In the genomic region with DNA sequence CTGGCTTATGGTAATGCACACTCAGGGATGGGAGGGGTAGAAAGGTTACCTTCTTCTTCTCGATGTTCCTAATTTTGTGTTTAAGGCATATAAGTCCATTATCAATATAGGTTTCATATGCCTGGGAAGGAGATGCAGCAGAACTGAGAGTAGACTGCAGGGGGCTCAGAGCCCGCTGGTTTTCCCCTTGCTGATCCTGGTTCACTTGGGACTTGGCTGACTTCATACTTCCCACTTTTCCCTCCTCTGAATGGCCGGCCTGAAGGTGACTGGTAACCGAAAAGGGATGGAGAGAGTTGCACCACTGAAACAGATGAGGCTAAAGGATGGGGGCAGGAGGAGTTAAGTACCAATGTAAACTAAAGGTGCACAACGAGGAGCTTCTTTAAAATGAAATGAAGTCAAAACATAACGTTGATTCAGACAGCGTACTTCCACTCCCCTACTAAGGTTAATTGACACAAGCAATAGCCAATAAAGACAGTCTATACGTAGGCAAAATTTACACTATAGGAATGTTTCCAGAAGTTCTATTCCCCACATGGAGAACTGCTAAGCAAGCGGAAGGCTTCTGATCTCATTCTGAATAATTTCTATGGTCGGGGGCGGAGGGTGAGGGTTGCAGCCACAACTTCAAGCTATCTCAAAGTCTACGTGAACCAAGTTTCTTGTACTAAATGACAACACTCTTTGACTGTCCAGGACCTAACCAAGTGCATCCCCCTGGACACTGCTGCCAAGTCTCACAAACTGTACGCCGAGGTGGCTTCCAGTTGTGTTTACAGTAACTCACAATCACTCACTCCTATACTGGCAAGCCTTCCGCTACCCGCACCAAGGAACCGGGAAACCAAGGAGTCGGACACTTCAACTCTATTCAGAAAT, we compare ENCODE assay signal across 8 mouse cellular contexts. TPM values are rescaled to one million over a fixed set of nuclear protein-coding genes. Genes with fewer than 3 reads are reported as not detected.
DNase-seq lines count a peak whose midpoint lies in the region; ATAC-seq and TF ChIP-seq lines count a peak whose summit lies in the region.

No protein-coding gene starts in this region.

- peak overlapping the region; percentile 87 for H3K4me3 ChIP-seq in testis, adult 2 months (ENCODE audit: control insufficient read depth, low read depth, low read length)
- peak overlapping the region; percentile 89 for H3K4me3 ChIP-seq in heart, embryonic 16.5 days (ENCODE audit: low read length)
- peak overlapping the region; percentile 74 for H3K4me3 ChIP-seq in limb, embryonic 14.5 days (replicated peaks; ENCODE audit: low read length)
- H3K4me3 ChIP-seq in myocyte = peak overlapping the region; percentile 71

- TF ChIP-seq POLR2A in testis, adult 2 months (IDR thresholded peaks at IDR 0.05; ENCODE audit: control insufficient read depth, low read depth, low read length) = no peak
- TF ChIP-seq POLR2A in limb, embryonic 14.5 days (IDR thresholded peaks at IDR 0.05; ENCODE audit: borderline replicate concordance, extremely low read depth, insufficient read depth, insufficient read length) = no peak
- TF ChIP-seq POLR2A in myocyte (IDR thresholded peaks at IDR 0.05; ENCODE audit: insufficient read length, low read depth) = no peak

- no peaks in the 10 kb centered on the region for H3K9me3 ChIP-seq in heart, embryonic 16.5 days (replicated peaks; ENCODE audit: control insufficient read depth, low read length)
- no peaks in the 10 kb centered on the region for H3K9me3 ChIP-seq in limb, embryonic 14.5 days (ENCODE audit: control insufficient read depth, low read length)

- H3K79me2 ChIP-seq in myocyte (ENCODE audit: control insufficient read depth, insufficient read depth) = no peaks in the 10 kb centered on the region

- peak; percentile 7; the same call in 1 of the 2 replicates for ATAC-seq in heart, embryonic 16.5 days (replicated peaks; ENCODE audit: extremely low read depth, insufficient read depth, low FRiP score)
- no peak for ATAC-seq in limb, embryonic 14.5 days (ENCODE audit: low FRiP score, low read depth)
- no peak for ATAC-seq in activated CD4-positive, CD25-positive, alpha-beta regulatory T cell, adult 4 months

- WGBS in heart, embryonic 16.5 days = 9% methylated on average over 18 of the region's 18 CpGs
- 8% methylated on average over 18 of the region's 18 CpGs for WGBS in limb, embryonic 14.5 days

- H3K36me3 ChIP-seq in testis, adult 2 months (ENCODE audit: control insufficient read depth, insufficient read depth, low read length) = no peaks in the 10 kb centered on the region
- no peaks in the 10 kb centered on the region for H3K36me3 ChIP-seq in heart, embryonic 16.5 days (ENCODE audit: control insufficient read depth, insufficient read depth)
- H3K36me3 ChIP-seq in limb, embryonic 14.5 days (ENCODE audit: control insufficient read depth, insufficient read depth, low read length) = no peaks in the 10 kb centered on the region
- H3K36me3 ChIP-seq in myocyte (ENCODE audit: control insufficient read depth, insufficient read depth) = no peaks in the 10 kb centered on the region

- H3K27me3 ChIP-seq in testis, adult 2 months (ENCODE audit: control insufficient read depth, insufficient read depth, low read length) = no peaks in the 10 kb centered on the region
- no peaks in the 10 kb centered on the region for H3K27me3 ChIP-seq in heart, embryonic 16.5 days (ENCODE audit: control insufficient read depth, insufficient read depth, low read length)
- H3K27me3 ChIP-seq in limb, embryonic 14.5 days (ENCODE audit: control insufficient read depth, insufficient read depth, low read length) = no peaks in the 10 kb centered on the region
- no peaks in the 10 kb centered on the region for H3K27me3 ChIP-seq in myocyte (ENCODE audit: control insufficient read depth, insufficient read depth, insufficient read length)

- TF ChIP-seq CTCF in testis, adult 2 months (IDR thresholded peaks at IDR 0.05; ENCODE audit: control insufficient read depth, insufficient read depth, insufficient replicate concordance, low read depth, low read length) = no peak

- peak overlapping the region; percentile 96 for H3K4me2 ChIP-seq in heart, embryonic 16.5 days (ENCODE audit: low read depth, low read length)
- peak overlapping the region; percentile 82 for H3K4me2 ChIP-seq in limb, embryonic 14.5 days (replicated peaks; ENCODE audit: low read depth, low read length, severe bottlenecking)
- H3K4me2 ChIP-seq in myocyte (ENCODE audit: low read depth) = peak overlapping the region; percentile 90

- peak overlapping the region; percentile 91 for H3K9ac ChIP-seq in heart, embryonic 16.5 days (ENCODE audit: low read length)
- H3K9ac ChIP-seq in limb, embryonic 14.5 days (ENCODE audit: low read depth, low read length, severe bottlenecking) = peak overlapping the region; percentile 80

- DNase-seq in adrenal gland, postnatal 14 days = peak; percentile 4
- DNase-seq in adrenal gland, postnatal 10 days = no peak
- DNase-seq in testis, postnatal 10 days (ENCODE audit: low spot score) = no peak
- peak; percentile 28 for DNase-seq in limb, embryonic 14.5 days (ENCODE audit: low spot score)

- peak overlapping the region; percentile 44 for H3K27ac ChIP-seq in testis, adult 2 months (ENCODE audit: control insufficient read depth, insufficient read depth, low read depth, low read length)
- peak overlapping the region; percentile 89 for H3K27ac ChIP-seq in heart, embryonic 16.5 days (ENCODE audit: low read length)
- H3K27ac ChIP-seq in limb, embryonic 14.5 days (replicated peaks; ENCODE audit: low read depth, low read length) = peak overlapping the region; percentile 80

- peak overlapping the region; percentile 18 for H3ac ChIP-seq in myocyte (ENCODE audit: control insufficient read depth, insufficient read length)

- peaks cover 7% of the 10 kb centered on the region for H3K4me1 ChIP-seq in testis, adult 2 months (ENCODE audit: control insufficient read depth, insufficient read depth, low read length)
- H3K4me1 ChIP-seq in heart, embryonic 16.5 days (ENCODE audit: control insufficient read depth, insufficient read depth, low read length) = peaks cover 7% of the 10 kb centered on the region
- 0 out of 2 replicates have a peak, but pooled peaks cover 6% of the 10 kb centered on the region for H3K4me1 ChIP-seq in limb, embryonic 14.5 days (ENCODE audit: control insufficient read depth, insufficient read depth, low read length)

TF ChIP-seq in myocyte, 11 proteins besides CTCF, POLR2A, EP300 and RAD21:
- TF ChIP-seq MAX (IDR thresholded peaks at IDR 0.05; ENCODE audit: low read depth) (no peak), CEBPB (IDR thresholded peaks at IDR 0.05; ENCODE audit: insufficient read depth, poor library complexity, severe bottlenecking) (no peak), SRF (IDR thresholded peaks at IDR 0.05; ENCODE audit: control insufficient read depth, insufficient read length, low read depth) (no peak), POLR2AphosphoS2 (IDR thresholded peaks at IDR 0.05; ENCODE audit: insufficient read length, low read depth) (no peak), E2F4 (IDR thresholded peaks at IDR 0.05; ENCODE audit: insufficient read depth) (no peak), MYOD1 (IDR thresholded peaks at IDR 0.05; ENCODE audit: control insufficient read depth in 1 of 3, insufficient read length in 2 of 3, low read depth in 2 of 3) (no peak), TCF3 (IDR thresholded peaks at IDR 0.05; ENCODE audit: insufficient read length, low read depth) (no peak), TCF12 (IDR thresholded peaks at IDR 0.05; ENCODE audit: insufficient read depth, poor library complexity, severe bottlenecking) (no peak), REST (IDR thresholded peaks at IDR 0.05; ENCODE audit: insufficient read depth, insufficient read length) (no peak), MYOG (IDR thresholded peaks at IDR 0.05; ENCODE audit: control insufficient read depth in 1 of 3, insufficient read depth in 1 of 3, insufficient read length in 2 of 3, low read depth in 2 of 3) (no peak)

RNA-seq across cellular contexts. Expression of gene Caprin2, which starts 0.9 kb away (rescaled TPM):
- total RNA-seq in adrenal gland, postnatal 14 days (2021) = 9.6 and 13.6 TPM in 2 replicates
- total RNA-seq in adrenal gland, postnatal 10 days (2021) = 10 to 100 TPM; 10.2 to 18.2 TPM
- 11.6 and 16.8 TPM in 2 replicates for polyA plus RNA-seq in testis, adult 2 months (2012; rRNA removed)
- 12.0 and 12.9 TPM in 2 replicates for polyA plus RNA-seq in heart, embryonic 16.5 days (2015; fragmentation: Nextera tagmentation; extraction: Ambion mirVana)
- polyA plus RNA-seq in limb, embryonic 14.5 days (2012; rRNA removed) = 32.3 and 33.3 TPM in 2 replicates
- 8.9 and 10.5 TPM in 2 replicates for polyA plus RNA-seq in limb, embryonic 14.5 days (2014; fragmentation: Nextera tagmentation; extraction: Ambion mirVana)
- polyA plus RNA-seq in myocyte (2012; fragmentation: generic; extraction: Trizol) = 1.8 TPM
- 1 to 10 TPM; 2.9 to 3.7 TPM for polyA plus RNA-seq in activated CD4-positive, CD25-positive, alpha-beta regulatory T cell, adult 4 months (2017; shearing (Covaris generic))

RNA-seq across cellular contexts. Expression of gene Sinhcaf, which starts 51.1 kb away (rescaled TPM):
- total RNA-seq in adrenal gland, postnatal 14 days (2021) = 25.6 and 34.7 TPM in 2 replicates
- total RNA-seq in adrenal gland, postnatal 10 days (2021) = 10 to 100 TPM; 28.1 to 29.4 TPM
- polyA plus RNA-seq in testis, adult 2 months (2012; rRNA removed) = 1.9 and 3.3 TPM in 2 replicates
- polyA plus RNA-seq in heart, embryonic 16.5 days (2015; fragmentation: Nextera tagmentation; extraction: Ambion mirVana) = 54.4 and 56.3 TPM in 2 replicates
- polyA plus RNA-seq in limb, embryonic 14.5 days (2012; rRNA removed) = 24.9 and 28.3 TPM in 2 replicates
- polyA plus RNA-seq in limb, embryonic 14.5 days (2014; fragmentation: Nextera tagmentation; extraction: Ambion mirVana) = 69.9 and 81.1 TPM in 2 replicates
- 8.5 TPM for polyA plus RNA-seq in myocyte (2012; fragmentation: generic; extraction: Trizol)
- polyA plus RNA-seq in activated CD4-positive, CD25-positive, alpha-beta regulatory T cell, adult 4 months (2017; shearing (Covaris generic)) = 10 to 100 TPM; 61.4 to 62.9 TPM

Comparison
In these comparisons a context has a peak if more than half of its experiments do, and no peak if none do; other contexts are left out.
1. DNase-seq: peak in adrenal gland, postnatal 14 days (single experiment) and limb, embryonic 14.5 days (single experiment); none in adrenal gland, postnatal 10 days (single experiment) and testis, postnatal 10 days (single experiment).
2. Peak in every context shown above with its lines, with median percentiles within 50 percentile points of each other: H3K27ac ChIP-seq, H3K4me3 ChIP-seq and H3K4me2 ChIP-seq.